Mouse (Mus musculus) ZHBTc4 (cell line): Measurements from ENCODE around the gene Cdcp1.

Experiments used
- DNase-seq: peaks from one replicate; pipeline ENCODE4 v3.0.0-alpha.2; 2011; ENCODE audit warnings: low read depth, low spot score

The Cdcp1 gene

GRCm38 (mm10) chr9:123213371-123213770, 2.5 kb downstream of the Cdcp1 start:
- DNase-seq: no peak

GRCm38 (mm10) chr9:123207895-123208294, 7.9 kb downstream of the Cdcp1 start:
- no peak for DNase-seq

DNA sequence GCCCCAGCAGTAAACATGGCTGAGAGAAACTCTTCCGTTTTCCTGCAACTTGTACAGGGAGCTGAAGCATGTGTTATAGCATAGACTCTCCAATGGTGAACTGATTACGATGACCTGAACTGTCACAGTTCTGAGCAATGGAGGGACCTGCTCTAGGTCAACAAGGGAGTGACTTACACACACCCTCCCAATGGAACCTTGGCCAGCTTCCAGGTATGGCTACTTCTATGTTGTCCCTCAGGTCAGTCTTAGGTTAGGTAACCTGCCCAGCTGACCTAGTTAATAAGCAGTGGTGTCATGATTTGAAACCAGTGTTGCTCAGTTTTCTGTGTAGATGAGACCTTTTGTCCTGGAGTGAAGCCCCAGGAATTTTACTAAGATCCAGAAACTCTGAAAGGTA, 8.9 kb downstream of the Cdcp1 start:
- no peak for DNase-seq

DNA sequence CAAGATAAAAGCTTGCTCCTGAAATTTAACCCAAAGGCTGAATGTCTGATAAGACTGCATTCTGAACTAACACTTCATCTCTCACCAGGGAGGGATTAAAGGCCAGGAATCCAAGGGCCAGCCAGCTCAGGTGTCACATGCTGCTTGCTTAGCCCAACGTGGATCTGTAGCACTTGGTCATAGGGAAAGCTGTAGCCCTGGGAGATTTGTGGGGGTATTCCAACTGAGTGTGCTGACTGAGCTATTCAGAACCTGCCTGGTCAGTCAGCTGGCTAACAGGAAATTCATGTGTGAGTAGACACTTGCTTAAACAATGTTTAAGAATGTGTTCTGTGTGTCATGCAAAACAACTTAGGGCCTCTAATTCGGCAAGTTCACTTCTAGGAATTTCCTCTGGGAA, 9.3 kb downstream of the Cdcp1 start:
- peak; percentile 18 for DNase-seq

DNA sequence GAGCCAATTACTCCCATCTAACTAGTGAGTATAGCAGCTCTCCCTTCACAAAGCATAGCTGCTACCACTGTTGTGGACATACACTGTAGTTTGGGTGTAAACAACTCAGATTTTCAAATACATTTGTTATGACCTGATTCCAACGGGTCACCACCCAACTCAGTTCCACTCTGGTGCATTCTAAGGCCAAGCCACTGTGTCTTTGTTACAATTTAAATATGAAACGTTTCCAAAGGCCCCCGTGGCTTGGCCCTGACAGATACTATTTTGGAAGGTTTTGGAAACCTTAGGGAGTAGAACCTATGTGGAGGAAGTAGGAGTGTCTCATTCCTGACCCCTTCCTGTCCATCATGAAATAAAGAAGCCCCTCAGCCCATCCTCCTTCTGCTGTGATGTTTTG, 15.7 kb downstream of the Cdcp1 start:
- no peak for DNase-seq

DNA sequence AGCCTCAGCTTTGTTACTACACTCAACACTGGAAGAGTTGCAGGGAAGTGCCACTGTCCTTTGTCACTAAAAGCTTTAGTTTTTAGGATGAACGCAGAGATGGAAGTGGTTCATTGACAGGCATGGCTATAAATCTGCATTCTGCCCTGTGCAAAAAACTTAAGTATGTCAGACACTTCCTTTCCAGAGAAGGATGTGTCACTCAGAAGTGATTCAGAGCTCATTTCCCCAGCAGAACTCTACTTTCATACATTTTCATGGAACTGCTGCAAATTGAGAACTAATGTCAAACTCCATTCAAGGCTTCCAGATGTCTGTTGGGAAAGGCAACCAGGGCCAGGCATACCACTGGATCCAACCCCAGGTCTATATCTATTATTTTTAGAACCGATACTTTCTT, 27.6 kb downstream of the Cdcp1 start:
- no peak for DNase-seq

GRCm38 (mm10) chr9:123187589-123187988, 28.2 kb downstream of the Cdcp1 start:
- no peak for DNase-seq

- no peak for DNase-seq
Observed at GRCm38 (mm10) chr9:123186151-123186550, 29.7 kb downstream of the Cdcp1 start.

GRCm38 (mm10) chr9:123185546-123185945, 30.3 kb downstream of the Cdcp1 start:
- no peak for DNase-seq

DNA sequence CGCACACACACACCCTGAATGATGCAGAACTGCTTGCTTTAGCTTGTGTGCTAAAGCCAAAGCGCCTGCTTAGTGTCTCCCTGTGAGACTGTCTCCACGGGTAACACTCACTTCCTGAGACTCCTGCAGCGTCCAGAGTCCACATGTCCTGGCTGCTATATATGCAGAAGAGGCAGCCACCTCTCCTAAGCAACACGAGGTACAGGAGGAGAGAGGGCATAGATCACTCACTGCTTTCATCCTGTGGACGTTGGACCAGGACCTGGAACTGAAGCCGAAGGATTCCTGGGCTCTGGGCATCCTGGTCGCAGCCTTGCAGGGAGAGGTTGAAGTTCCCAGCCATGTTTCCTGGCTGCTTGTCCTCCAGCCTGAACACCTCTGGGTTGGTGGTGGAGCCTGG, 32.6 kb downstream of the Cdcp1 start:
- no peak for DNase-seq

DNA sequence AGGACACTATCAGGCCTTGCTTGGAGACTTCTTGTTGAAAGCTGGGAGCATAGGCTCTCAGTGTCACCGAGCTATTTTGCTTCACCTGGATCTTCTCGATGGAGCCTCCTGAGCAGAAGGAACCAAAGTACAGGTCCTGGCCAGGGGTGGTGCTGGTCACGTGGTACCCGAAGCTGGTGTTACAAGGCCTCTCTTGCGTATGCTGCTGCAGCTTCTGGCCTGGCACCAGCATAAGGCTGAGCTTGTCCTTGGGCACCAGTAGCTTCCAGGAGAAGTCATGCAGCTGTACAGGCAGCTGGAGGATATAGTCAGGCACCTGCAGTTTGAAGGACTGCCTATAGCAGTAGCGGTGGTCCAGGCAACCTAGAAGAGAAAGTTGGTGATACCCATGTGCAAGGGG, 35.8 kb downstream of the Cdcp1 start:
- no peak for DNase-seq

DNA sequence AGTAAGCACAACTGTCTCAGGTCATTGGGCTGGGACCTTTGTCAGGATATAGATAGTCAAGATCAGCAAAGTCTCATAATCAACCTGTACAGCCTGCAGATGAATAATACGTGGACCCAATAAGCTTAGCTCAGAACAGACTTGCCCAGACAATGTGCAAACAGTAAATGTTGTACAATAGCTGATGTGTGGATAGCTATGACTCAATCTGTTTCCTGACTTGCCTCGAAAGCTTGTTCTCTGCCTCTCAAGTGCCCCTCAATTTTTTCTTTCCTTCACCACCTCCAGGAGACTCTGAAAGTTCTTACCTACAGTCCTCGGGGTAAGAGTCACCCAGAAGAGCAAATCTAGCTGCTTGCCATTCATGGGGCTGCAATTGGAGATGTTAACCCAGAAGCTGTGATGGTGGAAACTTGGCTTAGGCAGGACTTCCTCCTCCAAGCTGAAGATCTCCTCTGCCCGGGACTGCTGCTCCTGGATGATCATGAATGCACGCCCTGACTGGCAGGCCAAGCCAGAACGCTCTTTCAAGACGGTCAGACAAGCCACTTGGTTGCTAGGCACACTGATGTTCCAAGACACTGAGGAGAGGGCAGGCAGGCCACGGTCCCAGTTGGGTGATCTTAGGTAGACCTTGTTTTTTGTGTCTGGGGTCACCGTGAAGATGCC, 38.3 kb downstream of the Cdcp1 start:
- no peak for DNase-seq

DNA sequence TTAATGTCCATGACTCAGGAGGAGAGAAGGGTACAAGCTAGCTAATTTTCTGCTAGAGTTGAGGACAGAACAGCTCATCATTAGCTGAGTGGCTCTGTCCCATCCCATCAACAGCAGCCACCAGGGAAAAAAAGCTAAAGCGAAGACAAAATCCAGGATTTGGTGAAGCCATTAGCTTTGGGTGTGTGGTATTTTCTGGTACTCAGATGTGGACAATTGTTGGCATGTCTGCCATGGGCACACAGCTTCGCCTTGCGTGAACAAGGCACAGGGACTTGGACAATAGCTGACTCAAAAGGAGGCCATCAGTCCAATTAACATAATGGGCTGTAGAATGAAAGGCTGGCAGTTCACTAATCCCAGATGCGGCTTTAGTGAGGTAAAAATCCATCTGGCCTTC, 41.5 kb downstream of the Cdcp1 start:
- no peak for DNase-seq

DNA sequence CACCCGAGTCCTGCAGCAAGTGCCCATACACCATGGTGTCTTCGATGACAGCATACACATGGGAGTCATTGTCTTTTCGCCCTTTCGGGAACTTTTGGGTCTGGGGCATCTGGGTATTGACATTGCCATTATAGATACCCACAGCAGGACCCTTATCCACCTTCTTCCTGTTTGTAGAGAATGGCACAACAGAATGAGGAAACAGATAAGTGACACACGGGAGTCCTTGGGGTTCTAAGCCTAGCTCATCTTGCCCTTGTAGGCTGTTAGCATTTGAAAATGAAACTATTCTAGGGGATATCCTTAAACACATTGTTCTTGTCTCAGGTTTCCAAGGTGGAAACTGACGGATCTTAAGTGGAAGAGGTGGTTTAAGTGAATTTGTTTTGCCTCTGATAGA, 42.1 kb downstream of the Cdcp1 start:
- DNase-seq: no peak

DNA sequence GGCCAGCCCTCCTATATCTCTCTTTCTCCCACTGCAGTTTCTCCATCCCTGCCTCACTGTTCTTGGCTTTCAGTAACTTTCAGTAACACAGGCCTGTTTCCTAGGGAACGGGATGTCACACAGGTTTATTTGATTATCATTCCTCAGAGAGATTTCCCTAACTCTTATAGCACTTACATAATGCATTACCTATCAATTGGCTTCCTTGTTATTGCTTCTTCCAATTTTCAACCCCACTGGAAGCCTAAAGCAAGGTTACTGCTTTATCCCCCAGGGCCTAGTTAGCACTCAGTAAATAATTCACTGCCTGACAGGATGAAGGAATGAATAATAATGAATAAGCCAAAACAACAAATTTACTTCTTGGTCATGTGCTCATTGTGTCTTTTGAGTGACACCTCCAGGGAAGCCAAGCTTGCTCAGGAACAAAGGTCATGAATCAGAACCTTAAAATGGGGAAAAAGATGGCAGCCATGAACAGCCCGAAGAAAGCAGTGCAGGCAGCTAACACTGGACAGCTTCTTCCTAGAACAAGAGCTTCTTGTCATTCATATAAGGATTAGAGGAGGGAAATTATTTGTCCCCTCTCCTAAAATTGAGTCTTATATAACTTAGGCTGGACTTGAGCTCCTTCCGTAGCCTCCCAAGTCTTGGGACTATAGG, 49.9 kb downstream of the Cdcp1 start:
- no peak for DNase-seq

DNA sequence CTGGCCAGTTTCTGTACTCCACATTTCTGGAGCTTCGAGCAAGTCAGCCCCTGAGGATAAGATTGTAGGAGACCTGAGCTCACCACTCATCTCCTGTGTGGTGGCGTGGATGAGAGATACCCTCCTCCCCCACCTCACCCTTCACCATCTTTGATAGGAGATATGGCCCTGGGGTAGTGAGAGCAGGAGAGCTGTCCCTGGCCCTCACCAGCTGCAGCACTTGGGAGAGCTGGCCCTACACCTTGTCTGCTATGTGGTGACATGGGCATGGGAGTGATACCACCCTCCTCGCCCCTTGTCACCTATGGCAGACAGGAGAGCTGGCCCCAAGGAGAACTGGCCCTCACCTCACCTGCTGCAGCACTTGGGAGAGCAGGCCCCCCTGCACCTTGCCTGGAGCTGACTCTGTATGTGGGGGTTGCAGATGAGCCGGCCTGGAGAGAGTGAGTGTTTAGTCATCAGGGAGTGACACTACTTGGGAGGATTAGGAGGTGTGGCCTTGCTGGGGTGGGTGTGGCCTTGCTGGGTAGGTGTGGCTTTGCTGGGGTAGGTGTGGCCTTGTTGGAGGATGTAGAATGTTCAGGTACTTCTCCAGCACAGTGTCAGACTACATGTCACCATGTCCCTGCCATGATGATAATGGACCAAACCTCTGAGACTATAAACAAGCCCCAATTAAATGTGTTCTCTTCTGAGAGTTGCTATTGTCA, 52.7 kb downstream of the Cdcp1 start:
- peak; percentile 21 for DNase-seq

- no peak for DNase-seq
Observed at GRCm38 (mm10) chr9:123161792-123162191, 54.0 kb downstream of the Cdcp1 start.

DNA sequence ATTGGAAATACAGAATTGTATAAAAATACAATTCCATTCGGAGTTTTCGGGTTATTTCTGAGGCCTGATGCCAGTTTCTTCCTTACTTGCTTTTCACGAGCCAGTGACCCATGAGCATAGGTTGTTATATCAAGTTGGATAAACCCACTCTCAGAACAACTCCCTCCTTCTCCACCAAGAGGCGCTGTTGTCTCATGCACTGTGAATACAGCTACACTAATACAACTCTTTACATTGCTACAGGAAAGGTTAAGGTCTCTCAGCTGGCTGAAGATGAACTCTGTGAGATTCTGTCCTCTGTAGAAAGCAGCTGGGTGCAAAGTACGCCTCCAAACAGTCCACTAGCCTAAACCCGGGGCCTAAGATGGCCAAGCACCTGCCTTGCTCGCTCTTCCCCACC, 56.5 kb downstream of the Cdcp1 start:
- DNase-seq: peak; percentile 82

DNA sequence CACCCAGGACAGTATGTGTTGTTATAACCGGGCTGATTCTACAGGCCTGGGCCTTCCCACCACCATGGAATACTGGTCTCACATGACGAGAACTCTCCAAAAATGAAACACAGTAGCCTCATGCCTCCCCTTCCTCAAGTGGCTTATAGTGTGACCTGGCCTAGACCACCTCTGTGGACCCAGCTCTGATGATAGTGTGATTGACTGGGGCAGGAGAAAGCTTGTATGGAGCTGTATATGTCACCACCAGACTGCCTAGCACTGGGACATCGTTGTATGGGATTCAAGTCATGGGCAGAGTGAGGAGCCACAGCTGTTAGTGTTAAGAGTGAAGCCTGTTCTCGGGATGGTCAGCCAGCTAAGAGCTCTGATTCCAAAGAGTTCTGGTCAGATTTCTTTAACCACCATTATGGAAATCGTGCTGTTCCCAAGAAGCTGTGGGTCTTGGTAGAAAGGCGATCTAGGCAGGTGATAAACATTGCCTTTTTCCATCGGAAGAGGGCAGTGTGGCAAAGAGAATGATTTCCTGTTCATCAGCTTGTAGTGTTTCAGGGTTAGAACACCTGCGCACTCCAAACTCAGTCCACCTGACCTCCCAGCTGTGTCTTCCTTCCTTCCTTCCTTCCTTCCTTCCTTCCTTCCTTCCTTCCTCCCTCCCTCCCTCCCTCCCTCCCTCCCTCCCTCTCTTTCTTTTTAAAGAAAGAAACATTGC, 57.6 kb downstream of the Cdcp1 start:
- DNase-seq: peak; percentile 69

- no peak for DNase-seq
Observed at GRCm38 (mm10) chr9:123157699-123158098, 58.1 kb downstream of the Cdcp1 start.

- DNase-seq: peak; percentile 69
Observed at GRCm38 (mm10) chr9:123156910-123157361, 58.9 kb downstream of the Cdcp1 start.

DNA sequence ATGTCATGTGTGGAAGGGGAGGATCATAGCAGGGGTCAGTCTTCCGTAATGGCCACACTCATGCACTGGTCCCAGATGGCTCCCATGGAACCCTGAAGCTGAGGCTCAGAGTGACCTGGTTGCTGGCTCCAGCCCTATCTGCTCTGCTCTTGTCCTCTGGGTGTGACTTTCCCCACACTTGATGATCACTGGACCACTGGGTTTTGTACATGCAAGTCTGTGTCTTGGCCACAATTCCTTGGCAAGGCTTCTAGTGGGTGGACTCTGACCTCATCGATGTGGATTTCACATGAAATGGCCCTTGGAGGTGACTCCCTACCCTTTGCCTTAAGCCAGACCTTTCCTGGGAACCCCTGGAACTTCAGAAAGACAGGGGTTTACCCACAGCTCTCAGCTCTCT, 62.7 kb downstream of the Cdcp1 start:
- DNase-seq: no peak
